Mouse (Mus musculus) ES-E14 (cell line): ENCODE results near the gene Add2. TPM values are rescaled to one million over a fixed set of nuclear protein-coding genes. Genes with fewer than 3 reads are reported as not detected.

Source experiments
- DNase-seq: peaks from one replicate; pipeline ENCODE4 v3.0.0-alpha.2; 2013; ENCODE audit warnings: low read depth, low spot score
- H3K27ac ChIP-seq: 2 replicates; pipeline ENCODE4 v1.5.1; 2012; ENCODE audit warnings: low read depth, mild to moderate bottlenecking, low read length, moderate library complexity, mixed read lengths; ENCODE audit not compliant: poor library complexity, insufficient read depth, severe bottlenecking
- H3K36me3 ChIP-seq: 2 replicates; pipeline ENCODE4 v1.6.1; 2012; ENCODE audit warnings: mild to moderate bottlenecking, low read length, moderate library complexity, mixed read lengths; ENCODE audit not compliant: control insufficient read depth, poor library complexity, insufficient read depth, severe bottlenecking
- H3K4me1 ChIP-seq, 2 experiments: fragments of 150-350 bp in 1 of 2; sonication (generic) in 1 of 2; 2 replicates each; pipeline ENCODE4 v1.6.1; 2012; ENCODE audit warnings: low read length in 2 of 2, mild to moderate bottlenecking in 1 of 2, mixed read lengths in 1 of 2; ENCODE audit not compliant: control insufficient read depth in 2 of 2, insufficient read depth in 2 of 2, poor library complexity in 1 of 2
- H3K4me3 ChIP-seq, 2 experiments: fragments of 150-350 bp in 1 of 2; sonication (generic) in 1 of 2; 2 replicates each; pipeline ENCODE4 v1.5.1; 2012; ENCODE audit warnings: low read length in 2 of 2, low read depth in 1 of 2, mild to moderate bottlenecking in 1 of 2, mixed read lengths in 1 of 2; ENCODE audit not compliant: insufficient read depth in 1 of 2, poor library complexity in 1 of 2, severe bottlenecking in 1 of 2
- H3K9ac ChIP-seq: 2 replicates; pipeline ENCODE4 v1.6.1; 2012; ENCODE audit warnings: low read depth, mild to moderate bottlenecking, low read length, mixed read lengths; ENCODE audit not compliant: poor library complexity, insufficient read depth, severe bottlenecking
- H3K9me3 ChIP-seq: fragments of 150-350 bp; sonication (generic); 2 replicates; pipeline ENCODE4 v1.6.1; 2012; ENCODE audit warnings: low read depth, mild to moderate bottlenecking, low read length; ENCODE audit not compliant: control insufficient read depth, insufficient read depth
- CHD2 ChIP-seq: IDR thresholded peaks from 2 replicates; pipeline ENCODE4 v1.6.1; 2014; ENCODE audit warnings: mild to moderate bottlenecking, low read depth, low read length, inconsistent platforms
- HCFC1 ChIP-seq: IDR thresholded peaks from 2 replicates; pipeline ENCODE4 v1.6.1; 2012; ENCODE audit warnings: low read length, inconsistent platforms, borderline replicate concordance; ENCODE audit not compliant: insufficient read depth
- MAFK ChIP-seq: IDR thresholded peaks from 2 replicates; pipeline ENCODE4 v1.6.1; 2014; ENCODE audit warnings: mild to moderate bottlenecking, low read depth, low read length, inconsistent platforms; ENCODE audit not compliant: insufficient read depth
- ZC3H11A ChIP-seq: IDR thresholded peaks from 2 replicates; pipeline ENCODE4 v1.6.1; 2012; ENCODE audit warnings: low read depth, mild to moderate bottlenecking, inconsistent platforms, low read length, borderline replicate concordance
- ZNF384 ChIP-seq: IDR thresholded peaks from 2 replicates; pipeline ENCODE4 v1.6.1; 2012; ENCODE audit warnings: low read depth, low read length, inconsistent platforms
- in situ Hi-C, 2 experiments: fragments of 600-800 bp; cut with MboI; formaldehyde crosslinking; loops; one replicate each; pipeline ENCODE4 v1.15.1; 2025; ENCODE audit warnings: low sequenced_read_pairs in 2 of 2, inconsistent platforms in 1 of 2; ENCODE audit not compliant: unreplicated experiment in 2 of 2
- total RNA-seq: library from RNA; depleted of rRNA; stranded (reverse); fragments of 300-350 nt; gene quantifications from 2 replicates; pipeline ENCODE4 v1.2.3, GENCODE M21; 2012

Gene Add2
- total RNA-seq, 1 experiment = 2.5 TPM

- H3K4me3 ChIP-seq = no peak overlapping the region
- H3K36me3 ChIP-seq = no peaks in the 10 kb centered on the region
- no peak overlapping the region for H3K27ac ChIP-seq
- no peak overlapping the region for H3K9ac ChIP-seq
- no peak for TF ChIP-seq HCFC1
- no peak for TF ChIP-seq ZNF384
- no peak for TF ChIP-seq CHD2
- TF ChIP-seq MAFK = no peak
- TF ChIP-seq ZC3H11A = no peak
- H3K4me1 ChIP-seq = no peaks in the 10 kb centered on the region
- DNase-seq = no peak
- H3K9me3 ChIP-seq = no peaks in the 10 kb centered on the region
- in situ Hi-C loops = no loop called here
These were observed 5.2 kb downstream of the Add2 start for GRCm38 (mm10) chr6:86033635-86034034.

- H3K9ac ChIP-seq = no peak overlapping the region
- H3K4me3 ChIP-seq = no peak overlapping the region
- no peaks in the 10 kb centered on the region for H3K36me3 ChIP-seq
- in situ Hi-C loops = no loop called here
- no peak for DNase-seq
- no peaks in the 10 kb centered on the region for H3K9me3 ChIP-seq
- no peaks in the 10 kb centered on the region for H3K4me1 ChIP-seq
- no peak for TF ChIP-seq CHD2
- TF ChIP-seq MAFK = no peak
- no peak for TF ChIP-seq HCFC1
- no peak for TF ChIP-seq ZC3H11A
- no peak for TF ChIP-seq ZNF384
- H3K27ac ChIP-seq = no peak overlapping the region
These were observed 10.4 kb downstream of the Add2 start for GRCm38 (mm10) chr6:86038901-86039300.

GRCm38 (mm10) chr6:86040140-86040539 is 11.7 kb downstream of the Add2 start:
- in situ Hi-C loops = no loop called here
- H3K36me3 ChIP-seq = no peaks in the 10 kb centered on the region

GRCm38 (mm10) chr6:86047510-86047909 is 19.0 kb downstream of the Add2 start:
- no peak for TF ChIP-seq ZNF384
- no peak for TF ChIP-seq MAFK
- TF ChIP-seq ZC3H11A = no peak
- TF ChIP-seq CHD2 = no peak
- no peak for TF ChIP-seq HCFC1
- no peak overlapping the region for H3K4me3 ChIP-seq
- no peaks in the 10 kb centered on the region for H3K9me3 ChIP-seq
- H3K9ac ChIP-seq = no peak overlapping the region
- no peak overlapping the region for H3K27ac ChIP-seq
- no peak for DNase-seq
- H3K4me1 ChIP-seq = no peaks in the 10 kb centered on the region
- H3K36me3 ChIP-seq = no peaks in the 10 kb centered on the region
- in situ Hi-C loops = no loop called here

More at GRCm38 (mm10) chr6:86040140-86040539, 11.7 kb downstream of the Add2 start:
- no peaks in the 10 kb centered on the region for H3K4me1 ChIP-seq
- no peak overlapping the region for H3K4me3 ChIP-seq
- H3K9ac ChIP-seq = no peak overlapping the region
- TF ChIP-seq HCFC1 (no peak), CHD2 (no peak), ZNF384 (no peak), ZC3H11A (no peak), MAFK (no peak)
- DNase-seq = no peak
- no peak overlapping the region for H3K27ac ChIP-seq
- H3K9me3 ChIP-seq = no peaks in the 10 kb centered on the region

- Histone ChIP-seq H3K9me3 (no peaks in the 10 kb centered on the region), H3K27ac (no peak overlapping the region), H3K36me3 (no peaks in the 10 kb centered on the region), H3K4me1 (no peaks in the 10 kb centered on the region), H3K4me3 (no peak overlapping the region), H3K9ac (no peak overlapping the region)
- in situ Hi-C loops = no loop called here
- DNase-seq = no peak
- TF ChIP-seq ZC3H11A = no peak
- no peak for TF ChIP-seq MAFK
- TF ChIP-seq CHD2 = no peak
- TF ChIP-seq HCFC1 = no peak
- TF ChIP-seq ZNF384 = no peak
These were observed 20.0 kb downstream of the Add2 start for GRCm38 (mm10) chr6:86048509-86048908.
